Mouse (Mus musculus) limb, embryonic 11.5 days (tissue): ENCODE measurements around the gene Atp6v1g2. TPM values are rescaled to one million over a fixed set of nuclear protein-coding genes. Genes with fewer than 3 reads are reported as not detected.

Experiments used
- microRNA-seq: library from miRNA; unstranded; fragments of <30 nt; microRNA quantifications from one replicate; pipeline ENCODE4, GENCODE M21; 2016
- polyA plus RNA-seq: library from polyadenylated mRNA; unstranded; fragments of >200 nt; fragmentation: Nextera tagmentation; extraction: Ambion mirVana; gene quantifications from 2 replicates; pipeline ENCODE4 v1.2.1, GENCODE M21; 2014

Atp6v1g2 gene
- polyA plus RNA-seq, 1 experiment from 2014 or later = 5.9 TPM

Small RNA genes within 50 kb of the gene (microRNA-seq; reads per million reads assigned to microRNA genes)
- gene Mir6973a = not detected
- gene Mir6974 = not detected
- 2.7 reads per million for gene Mir6975
- not detected for gene Mir8094

Other genes starting within 250 kb of the Atp6v1g2 start
- 124 and 140 TPM in 2 replicates for gene Vars, start 232.7 kb upstream of the Atp6v1g2 start, polyA plus RNA-seq
- 0.07 and 0.16 TPM in 2 replicates for gene Vwa7, start 217.1 kb upstream of the Atp6v1g2 start, polyA plus RNA-seq
- 1.4 TPM in 2 replicates for gene Sapcd1, start 205.6 kb upstream of the Atp6v1g2 start, polyA plus RNA-seq
- 3.5 and 3.7 TPM in 2 replicates for gene Msh5, start 186.9 kb upstream of the Atp6v1g2 start, polyA plus RNA-seq
- gene Clic1, start 183.7 kb upstream of the Atp6v1g2 start, polyA plus RNA-seq = 52.1 and 76.7 TPM in 2 replicates
- gene Ddah2, start 174.6 kb upstream of the Atp6v1g2 start, polyA plus RNA-seq = 553 and 582 TPM in 2 replicates
- gene Ly6g6c, start 168.3 kb upstream of the Atp6v1g2 start, polyA plus RNA-seq = 0.16 TPM in 1 of 2 replicates, not detected in the other
- gene Mpig6b, start 167.5 kb upstream of the Atp6v1g2 start, polyA plus RNA-seq = 0.84 and 1.2 TPM in 2 replicates
- 1.5 and 2.1 TPM in 2 replicates for gene Ly6g6e, start 156.8 kb upstream of the Atp6v1g2 start, polyA plus RNA-seq
- gene Ly6g6d, start 155.6 kb upstream of the Atp6v1g2 start, polyA plus RNA-seq = 0.72 and 1.6 TPM in 2 replicates
- 0.27 and 0.73 TPM in 2 replicates for gene Ly6g6f, start 148.1 kb upstream of the Atp6v1g2 start, polyA plus RNA-seq
- 43.1 and 46.9 TPM in 2 replicates for gene Abhd16a, start 144.4 kb upstream of the Atp6v1g2 start, polyA plus RNA-seq
- gene Ly6g5c, start 125.4 kb upstream of the Atp6v1g2 start, polyA plus RNA-seq = not detected in 2 replicates
- gene Ly6g5b, start 118.2 kb upstream of the Atp6v1g2 start, polyA plus RNA-seq = 0.44 and 0.75 TPM in 2 replicates
- gene Gpank1, start 112.2 kb upstream of the Atp6v1g2 start, polyA plus RNA-seq = 24.0 and 29.1 TPM in 2 replicates
- 277 and 290 TPM in 2 replicates for gene Csnk2b, start 111.6 kb upstream of the Atp6v1g2 start, polyA plus RNA-seq
- 8.6 and 8.9 TPM in 2 replicates for gene D17H6S53E, start 107.3 kb upstream of the Atp6v1g2 start, polyA plus RNA-seq
- 0.44 and 1.5 TPM in 2 replicates for gene Apom, start 101.6 kb upstream of the Atp6v1g2 start, polyA plus RNA-seq
- 103 and 104 TPM in 2 replicates for gene Bag6, start 98.5 kb upstream of the Atp6v1g2 start, polyA plus RNA-seq
- gene Prrc2a, start 68.8 kb upstream of the Atp6v1g2 start, polyA plus RNA-seq = 215 and 234 TPM in 2 replicates
- gene Aif1, start 57.6 kb upstream of the Atp6v1g2 start, polyA plus RNA-seq = 3.4 and 3.9 TPM in 2 replicates
- 4.0 and 4.7 TPM in 2 replicates for gene Lst1, start 45.2 kb upstream of the Atp6v1g2 start, polyA plus RNA-seq
- gene Ltb, start 39.2 kb upstream of the Atp6v1g2 start, polyA plus RNA-seq = 0.45 and 0.54 TPM in 2 replicates
- gene Tnf, start 31.7 kb upstream of the Atp6v1g2 start, polyA plus RNA-seq = not detected in 2 replicates
- gene Lta, start 28.3 kb upstream of the Atp6v1g2 start, polyA plus RNA-seq = 0.11 and 0.27 TPM in 2 replicates
- gene Gm16181, start 12.8 kb upstream of the Atp6v1g2 start, polyA plus RNA-seq = not detected in 2 replicates
- 4.0 and 4.6 TPM in 2 replicates for gene Nfkbil1, start 2.1 kb downstream of the Atp6v1g2 start, polyA plus RNA-seq
- gene Ddx39b, start 8.1 kb downstream of the Atp6v1g2 start, polyA plus RNA-seq = 739 and 748 TPM in 2 replicates
- gene H2-D1, start 29.1 kb downstream of the Atp6v1g2 start, polyA plus RNA-seq = 15.7 and 16.3 TPM in 2 replicates
- gene H2-Q1, start 86.7 kb downstream of the Atp6v1g2 start, polyA plus RNA-seq = not detected in 2 replicates
- 0.16 and 0.31 TPM in 2 replicates for gene H2-Q2, start 108.6 kb downstream of the Atp6v1g2 start, polyA plus RNA-seq
- 3.6 and 4.0 TPM in 2 replicates for gene H2-Q4, start 146.0 kb downstream of the Atp6v1g2 start, polyA plus RNA-seq
- 2.5 and 3.1 TPM in 2 replicates for gene H2-Q6, start 191.2 kb downstream of the Atp6v1g2 start, polyA plus RNA-seq
- gene H2-Q7, start 205.5 kb downstream of the Atp6v1g2 start, polyA plus RNA-seq = 23.3 and 25.7 TPM in 2 replicates
- 0.26 and 0.72 TPM in 2 replicates for gene H2-Q10, start 236.4 kb downstream of the Atp6v1g2 start, polyA plus RNA-seq